Mouse (Mus musculus) erythroblast, embryonic 14.5 days (primary cell): ENCODE data around the gene Adam17.

Experiments used
- GATA1 ChIP-seq: IDR thresholded peaks from 2 replicates; pipeline ENCODE4 v1.6.1; 2012; ENCODE audit warnings: low read length, inconsistent platforms, mixed read lengths
- TAL1 ChIP-seq: IDR thresholded peaks from 3 replicates; pipeline ENCODE4 v1.6.1; 2012; ENCODE audit warnings: low read length, inconsistent platforms, mixed read lengths

DNA sequence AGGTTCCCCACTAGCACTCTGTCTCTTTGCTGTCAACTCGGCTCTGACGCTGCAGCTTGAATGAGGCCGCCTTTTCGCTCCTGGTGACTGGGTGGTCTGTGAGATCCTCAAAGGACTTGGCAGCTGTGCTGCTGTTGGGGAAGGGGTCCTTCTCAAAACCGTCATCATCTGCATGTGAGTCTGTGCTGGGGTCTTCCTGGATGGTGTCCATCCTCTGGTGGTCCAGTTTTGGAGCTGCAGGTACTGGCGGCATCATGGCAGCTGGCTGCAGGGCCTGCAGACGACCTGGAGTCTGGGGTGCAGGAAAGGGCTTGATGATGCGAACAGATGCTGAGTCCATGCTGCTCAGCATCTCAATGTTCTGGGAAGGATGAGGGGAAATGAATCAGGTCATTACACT, 48.2 kb downstream of the Adam17 start:
- no peak for TF ChIP-seq GATA1
- TF ChIP-seq TAL1 = no peak
